Mouse (Mus musculus) small intestine, adult 2 months (tissue): ENCODE data around the gene Gm49711.

ENCODE experiments used
- CTCF ChIP-seq: fragments of 200-500 bp; IDR thresholded peaks from 2 replicates; pipeline ENCODE4 v1.5.1; 2012; ENCODE audit warnings: low read depth, mild to moderate bottlenecking, control low read depth, inconsistent platforms, low read length, moderate library complexity, mixed read lengths; ENCODE audit not compliant: insufficient replicate concordance, insufficient read length; ENCODE audit errors: extremely low read depth
- POLR2A ChIP-seq: fragments of 200-500 bp; IDR thresholded peaks from 2 replicates; pipeline ENCODE4 v1.6.1; 2012; ENCODE audit warnings: low read depth, mild to moderate bottlenecking, control low read depth, inconsistent platforms, low read length, moderate library complexity

DNA sequence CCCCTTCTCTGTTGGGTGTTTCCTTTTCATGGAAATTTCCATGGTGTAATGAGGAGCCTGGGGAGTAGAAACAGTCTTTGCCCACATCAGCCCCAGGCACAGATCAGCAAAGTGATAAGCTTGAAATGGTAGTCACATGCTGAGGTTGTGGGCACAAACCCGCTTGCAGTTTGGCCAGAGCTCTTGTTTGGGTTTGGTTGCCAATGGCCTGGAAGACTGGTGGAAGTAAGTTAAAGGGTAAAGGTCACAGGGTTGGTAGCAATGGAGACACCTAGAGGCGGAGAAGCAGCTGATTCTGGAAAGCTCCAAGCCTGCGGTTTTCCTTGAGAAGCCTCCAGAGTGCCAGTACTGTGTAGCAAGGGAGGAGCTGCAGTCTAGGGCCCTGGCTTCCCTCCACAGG lies 47.5 kb downstream of the Gm49711 start:
- no peak for TF ChIP-seq CTCF
- no peak for TF ChIP-seq POLR2A
